ENCODE assay signal across 1 mouse cellular context in the genomic region with DNA sequence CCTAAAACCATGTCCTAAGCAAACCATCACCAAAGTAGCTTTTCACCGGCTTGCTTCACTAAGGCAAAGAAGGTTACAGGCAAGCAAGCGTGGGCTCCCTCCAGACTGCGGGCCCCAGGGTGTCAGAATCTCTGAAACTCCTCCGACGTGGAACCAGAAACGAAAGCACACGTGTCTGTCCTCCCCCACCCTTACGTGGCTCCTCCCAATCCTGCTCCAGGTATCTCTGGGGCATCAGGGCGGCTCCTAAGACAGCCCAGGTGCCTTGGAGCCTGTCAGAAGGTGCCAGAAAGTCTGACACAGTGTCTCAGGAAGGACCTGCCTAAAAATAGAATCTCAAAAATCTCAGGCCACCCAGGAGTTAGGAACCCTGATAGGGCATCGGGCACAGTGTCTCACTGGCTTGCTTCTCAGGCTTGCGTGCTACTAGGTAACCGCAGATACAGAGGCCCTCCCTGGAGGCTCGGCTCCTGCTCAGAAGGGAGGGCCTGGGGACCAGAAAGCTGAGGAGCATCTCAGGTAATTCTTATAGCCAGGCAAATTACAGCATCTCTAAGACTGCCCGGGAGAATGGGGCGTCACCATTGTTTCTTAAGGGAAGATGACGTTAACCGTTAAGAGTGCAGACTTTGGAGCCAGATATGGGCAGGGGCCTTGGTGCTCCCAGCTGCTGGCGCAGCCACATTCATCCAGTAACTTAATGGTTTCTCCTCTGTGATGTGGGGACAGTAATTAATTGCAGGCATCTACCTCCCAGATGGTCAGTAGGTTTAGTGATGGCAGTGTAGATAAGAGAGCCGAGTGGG.
TF ChIP-seq lines count a peak whose summit lies in the region.

No protein-coding gene starts in this region.

TF ChIP-seq in CH12.LX, 34 proteins besides CTCF, POLR2A, EP300 and RAD21 (continued from another document):
- TF ChIP-seq IRF4 (IDR thresholded peaks at IDR 0.05; ENCODE audit: low read depth, low read length) (0 out of 2 replicates have a peak, but pooled peaks have one; percentile 21), MYC (IDR thresholded peaks at IDR 0.05; ENCODE audit: low read depth, low read length) (no peak), CHD2 (IDR thresholded peaks at IDR 0.05; ENCODE audit: low read length) (0 out of 2 replicates have a peak, but pooled peaks have one; percentile 45), NELFE (IDR thresholded peaks at IDR 0.05; ENCODE audit: low read depth, low read length) (no peak), USF1 (IDR thresholded peaks at IDR 0.05; ENCODE audit: low read depth, low read length) (no peak), JUN (IDR thresholded peaks at IDR 0.05; ENCODE audit: insufficient read depth, low read depth, low read length) (no peak), GABPA (IDR thresholded peaks at IDR 0.05; ENCODE audit: insufficient replicate concordance, low read depth, low read length) (no peak), MAZ (IDR thresholded peaks at IDR 0.05; ENCODE audit: low read depth, low read length) (0 out of 2 replicates have a peak, but pooled peaks have one; percentile 26), BHLHE40 (IDR thresholded peaks at IDR 0.05; ENCODE audit: low read depth, low read length) (peak; percentile 77), ELF1 (IDR thresholded peaks at IDR 0.05; ENCODE audit: low read depth, low read length) (no peak)
